Mouse (Mus musculus): ENCODE results near the gene 1700001C02Rik. TPM values are rescaled to one million over a fixed set of nuclear protein-coding genes. Genes with fewer than 3 reads are reported as not detected.

1700001C02Rik gene
- total RNA-seq, 2 experiments from 2014 or later: not detected

GRCm38 (mm10) chr5:30493723-30494122 lies 27.9 kb downstream of the 1700001C02Rik start:
- no peak for ATAC-seq (replicated peaks; ENCODE audit: poor library complexity)

GRCm38 (mm10) chr5:30494606-30495005 lies 28.8 kb downstream of the 1700001C02Rik start:
- ATAC-seq (replicated peaks; ENCODE audit: poor library complexity): no peak

- no peak for ATAC-seq (replicated peaks; ENCODE audit: poor library complexity)
Measured at GRCm38 (mm10) chr5:30495288-30495687, 29.4 kb downstream of the 1700001C02Rik start.

- ATAC-seq (replicated peaks; ENCODE audit: poor library complexity): no peak
Measured at GRCm38 (mm10) chr5:30496821-30497220, 31.0 kb downstream of the 1700001C02Rik start.

- ATAC-seq (replicated peaks; ENCODE audit: poor library complexity): no peak
Measured at GRCm38 (mm10) chr5:30497299-30497698, 31.5 kb downstream of the 1700001C02Rik start.

- no peak for ATAC-seq (replicated peaks; ENCODE audit: poor library complexity)
Measured at GRCm38 (mm10) chr5:30513111-30513510, 47.3 kb downstream of the 1700001C02Rik start.

- peak; percentile 74 for ATAC-seq (replicated peaks; ENCODE audit: poor library complexity)
Measured at GRCm38 (mm10) chr5:30516376-30516775, 50.5 kb downstream of the 1700001C02Rik start.

GRCm38 (mm10) chr5:30518108-30518507 lies 52.3 kb downstream of the 1700001C02Rik start:
- no peak for ATAC-seq (replicated peaks; ENCODE audit: poor library complexity)

GRCm38 (mm10) chr5:30518547-30518946 lies 52.7 kb downstream of the 1700001C02Rik start:
- ATAC-seq (replicated peaks; ENCODE audit: poor library complexity): peak; percentile 83

GRCm38 (mm10) chr5:30519494-30519893 lies 53.6 kb downstream of the 1700001C02Rik start:
- ATAC-seq (replicated peaks; ENCODE audit: poor library complexity): no peak

- ATAC-seq (replicated peaks; ENCODE audit: poor library complexity): peak; percentile 32; the same call in 1 of the 2 replicates
Measured at GRCm38 (mm10) chr5:30520214-30520732, 54.4 kb downstream of the 1700001C02Rik start.

GRCm38 (mm10) chr5:30522406-30522805 lies 56.6 kb downstream of the 1700001C02Rik start:
- no peak for ATAC-seq (replicated peaks; ENCODE audit: poor library complexity)

GRCm38 (mm10) chr5:30523131-30523530 lies 57.3 kb downstream of the 1700001C02Rik start:
- no peak for ATAC-seq (replicated peaks; ENCODE audit: poor library complexity)

- no peak for ATAC-seq (replicated peaks; ENCODE audit: poor library complexity)
Measured at GRCm38 (mm10) chr5:30524213-30524612, 58.4 kb downstream of the 1700001C02Rik start.

- ATAC-seq (replicated peaks; ENCODE audit: poor library complexity): no peak
Measured at GRCm38 (mm10) chr5:30525920-30526836, 60.3 kb downstream of the 1700001C02Rik start.

- ATAC-seq (replicated peaks; ENCODE audit: poor library complexity): no peak
Measured at GRCm38 (mm10) chr5:30527129-30527528, 61.3 kb downstream of the 1700001C02Rik start.

- ATAC-seq (replicated peaks; ENCODE audit: poor library complexity): no peak
Measured at GRCm38 (mm10) chr5:30528906-30529305, 63.1 kb downstream of the 1700001C02Rik start.

Other genes with a start within 250 kb of the 1700001C02Rik start
- gene Selenoi, start 233.5 kb upstream of the 1700001C02Rik start, total RNA-seq (2015): 36.0 and 38.8 TPM in 2 replicates
- gene Selenoi, start 233.5 kb upstream of the 1700001C02Rik start, total RNA-seq (2017): 47.5 and 67.4 TPM in 2 replicates
- 0.32 TPM in 1 of 2 replicates, not detected in the other for gene Drc1, start 184.7 kb upstream of the 1700001C02Rik start, total RNA-seq (2015)
- gene Drc1, start 184.7 kb upstream of the 1700001C02Rik start, total RNA-seq (2017): not detected in 2 replicates
- not detected in 2 replicates for gene Otof, start 4.1 kb upstream of the 1700001C02Rik start, total RNA-seq (2015)
- gene Otof, start 4.1 kb upstream of the 1700001C02Rik start, total RNA-seq (2017): 0.08 TPM in 1 of 2 replicates, not detected in the other
- not detected in 2 replicates for gene Cib4, start 79.8 kb downstream of the 1700001C02Rik start, total RNA-seq (2015)
- gene Cib4, start 79.8 kb downstream of the 1700001C02Rik start, total RNA-seq (2017): not detected in 2 replicates
- gene Kcnk3, start 122.1 kb downstream of the 1700001C02Rik start, total RNA-seq (2015): not detected in 2 replicates
- gene Kcnk3, start 122.1 kb downstream of the 1700001C02Rik start, total RNA-seq (2017): not detected in 2 replicates
- 5.6 and 6.2 TPM in 2 replicates for gene Slc35f6, start 181.9 kb downstream of the 1700001C02Rik start, total RNA-seq (2015)
- gene Slc35f6, start 181.9 kb downstream of the 1700001C02Rik start, total RNA-seq (2017): 5.2 and 7.0 TPM in 2 replicates
- 152 and 180 TPM in 2 replicates for gene Cenpa, start 200.7 kb downstream of the 1700001C02Rik start, total RNA-seq (2015)
- gene Cenpa, start 200.7 kb downstream of the 1700001C02Rik start, total RNA-seq (2017): 80.7 and 103 TPM in 2 replicates
- gene Dpysl5, start 245.5 kb downstream of the 1700001C02Rik start, total RNA-seq (2015): not detected in 2 replicates
- not detected in 2 replicates for gene Dpysl5, start 245.5 kb downstream of the 1700001C02Rik start, total RNA-seq (2017)